Mouse (Mus musculus) heart, postnatal 0 days (tissue): Measurements from ENCODE around the gene Gipc2. TPM values are rescaled to one million over a fixed set of nuclear protein-coding genes. Genes with fewer than 3 reads are reported as not detected.

Source experiments
- ATAC-seq: fragments of 200-750 bp; cut with Nextera tagmentation; 2 replicates; pipeline ENCODE4 v1.8.0; 2017; ENCODE audit warnings: low read depth, moderate number of reproducible peaks, moderate library complexity; ENCODE audit not compliant: insufficient read depth
- DNase-seq: peaks from one replicate; pipeline ENCODE4 v3.0.0-alpha.2; 2016; ENCODE audit warnings: low spot score
- H3K27ac ChIP-seq: fragments of 300-500 bp; sonication (generic); 2 replicates; pipeline ENCODE4 v1.5.1; 2014; ENCODE audit warnings: low read depth, mild to moderate bottlenecking
- H3K27me3 ChIP-seq: fragments of 300-500 bp; sonication (generic); 2 replicates; pipeline ENCODE4 v1.6.1; 2014; ENCODE audit warnings: low read length, mixed read lengths; ENCODE audit not compliant: control insufficient read depth, insufficient read depth
- H3K36me3 ChIP-seq: fragments of 300-500 bp; sonication (generic); replicated peaks from 2 replicates; pipeline ENCODE4 v1.6.1; 2014; ENCODE audit warnings: low read length, mixed read lengths; ENCODE audit not compliant: control insufficient read depth, insufficient read depth
- H3K4me1 ChIP-seq: fragments of 300-500 bp; sonication (generic); 2 replicates; pipeline ENCODE4 v1.6.1; 2014; ENCODE audit warnings: antibody characterized with exemption; ENCODE audit not compliant: control insufficient read depth, insufficient read depth
- H3K4me2 ChIP-seq: fragments of 300-500 bp; sonication (generic); 2 replicates; pipeline ENCODE4 v1.6.1; 2014; ENCODE audit warnings: low read depth, mild to moderate bottlenecking, low read length, moderate library complexity
- H3K4me3 ChIP-seq: fragments of 300-500 bp; sonication (generic); 2 replicates; pipeline ENCODE4 v1.5.1; 2014; ENCODE audit warnings: low read depth, low read length
- H3K9ac ChIP-seq: fragments of 300-500 bp; sonication (generic); replicated peaks from 2 replicates; pipeline ENCODE4 v1.6.1; 2014; ENCODE audit warnings: low read depth, low read length, mixed read lengths
- H3K9me3 ChIP-seq: fragments of 300-500 bp; sonication (generic); replicated peaks from 2 replicates; pipeline ENCODE4 v1.6.1; 2016; ENCODE audit warnings: low read length; ENCODE audit not compliant: control insufficient read depth
- CTCF ChIP-seq: IDR thresholded peaks from 2 replicates; pipeline ENCODE4 v1.5.1; 2016; ENCODE audit warnings: antibody characterized with exemption, control low read depth, low read depth
- EP300 ChIP-seq: IDR thresholded peaks from 2 replicates; pipeline ENCODE4 v1.6.1; 2016; ENCODE audit warnings: antibody characterized with exemption, low read depth
- WGBS: fragments of 180-500 bp; shearing (Covaris S2); extraction: QIAGEN DNeasy Blood & Tissue Kit; methylation state at CpG from one replicate; pipeline ENCODE4 v1.1.7; 2014; 5-methylcytosine and 5-hydroxymethylcytosine counted together
- polyA plus RNA-seq: library from polyadenylated mRNA; unstranded; fragments of >200 nt; fragmentation: Nextera tagmentation; extraction: Ambion mirVana; gene quantifications from 2 replicates; pipeline ENCODE4 v1.2.1, GENCODE M21; 2015
- total RNA-seq: library from RNA; depleted of rRNA; stranded (reverse); fragments of >200 nt; gene quantifications from 2 replicates; pipeline ENCODE4 v1.2.3, GENCODE M21; 2014; ENCODE audit warnings: low replicate concordance

The Gipc2 gene
- total and polyA plus RNA-seq, 2 experiments from 2014 or later = 3.3 TPM; not detected in 1

DNA sequence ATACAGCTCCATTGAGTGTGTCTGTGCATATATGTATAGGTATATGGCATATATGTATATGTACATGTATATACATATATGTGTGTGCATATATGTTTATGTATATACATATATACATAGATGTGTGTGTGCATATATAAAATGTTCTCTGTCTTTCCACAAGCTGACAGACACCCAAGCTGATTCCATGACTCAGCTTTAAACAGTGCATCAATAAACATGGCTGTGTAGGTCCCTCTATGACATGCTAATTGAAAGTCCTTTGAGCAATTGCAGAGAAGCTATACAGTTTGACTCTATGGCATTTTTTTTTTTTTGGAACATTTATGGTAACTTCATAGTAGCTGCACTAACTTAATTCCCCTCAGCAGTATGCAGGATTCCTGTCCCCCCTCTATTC lies 6.7 kb downstream of the Gipc2 start:
- H3K27me3 ChIP-seq = no peaks in the 10 kb centered on the region
- H3K4me2 ChIP-seq = no peak overlapping the region
- no peaks in the 10 kb centered on the region for H3K9me3 ChIP-seq
- H3K36me3 ChIP-seq = no peaks in the 10 kb centered on the region
- no peak overlapping the region for H3K9ac ChIP-seq
- no peak overlapping the region for H3K4me3 ChIP-seq
- no peak overlapping the region for H3K27ac ChIP-seq
- no peak for DNase-seq
- TF ChIP-seq EP300 = no peak
- peaks cover 7% of the 10 kb centered on the region for H3K4me1 ChIP-seq
- no peak for ATAC-seq

DNA sequence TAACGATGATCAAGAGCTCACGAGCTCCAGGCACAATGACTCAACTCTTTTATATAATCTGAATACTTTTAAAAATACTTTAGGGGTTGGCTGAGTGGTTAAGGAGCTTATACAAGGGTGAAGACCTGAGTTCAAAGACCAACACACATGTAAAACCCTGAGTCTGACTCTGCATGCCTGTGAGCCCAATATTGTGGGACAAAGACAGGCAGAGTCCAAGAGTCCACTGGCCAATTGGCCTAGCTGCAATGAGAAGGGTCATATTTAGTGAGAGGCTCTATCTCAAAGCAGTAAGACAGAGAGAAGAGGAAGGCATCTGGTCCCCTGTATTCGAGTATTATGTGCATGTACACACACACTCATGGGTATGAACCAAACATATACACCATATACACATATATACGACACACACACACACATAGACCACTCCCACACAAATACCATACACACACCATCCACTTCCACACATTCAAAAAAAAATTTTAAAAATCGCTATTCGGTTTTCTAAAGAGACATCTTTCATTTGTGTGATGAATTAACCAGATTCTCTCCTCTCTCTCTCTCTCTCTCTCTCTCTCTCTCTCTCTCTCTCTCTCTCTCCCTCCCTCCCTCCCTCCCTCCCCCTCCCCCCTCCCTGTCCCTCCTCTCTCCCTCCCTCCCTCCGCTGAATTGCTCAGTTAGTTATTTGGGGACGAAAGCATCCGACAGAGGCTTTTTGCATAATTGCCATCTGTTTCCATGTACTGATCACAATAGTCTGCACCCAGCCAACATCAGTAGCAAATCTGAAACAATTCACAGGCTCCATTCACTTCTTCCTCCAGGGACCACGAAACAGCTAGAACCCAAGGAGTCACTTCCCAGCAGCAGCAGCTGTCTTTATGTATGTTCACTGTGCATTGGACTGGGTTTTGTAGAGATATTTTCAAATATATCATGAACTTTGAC lies 7.4 kb downstream of the Gipc2 start:
- Histone ChIP-seq H3K4me1 (peaks cover 7% of the 10 kb centered on the region), H3K36me3 (no peaks in the 10 kb centered on the region), H3K9ac (no peak overlapping the region), H3K4me2 (no peak overlapping the region), H3K27ac (no peak overlapping the region), H3K9me3 (no peaks in the 10 kb centered on the region), H3K4me3 (no peak overlapping the region), H3K27me3 (no peaks in the 10 kb centered on the region)
- 82% methylated on average over 10 of the region's 10 CpGs for WGBS
- no peak for DNase-seq
- no peak for TF ChIP-seq EP300
- no peak for ATAC-seq

DNA sequence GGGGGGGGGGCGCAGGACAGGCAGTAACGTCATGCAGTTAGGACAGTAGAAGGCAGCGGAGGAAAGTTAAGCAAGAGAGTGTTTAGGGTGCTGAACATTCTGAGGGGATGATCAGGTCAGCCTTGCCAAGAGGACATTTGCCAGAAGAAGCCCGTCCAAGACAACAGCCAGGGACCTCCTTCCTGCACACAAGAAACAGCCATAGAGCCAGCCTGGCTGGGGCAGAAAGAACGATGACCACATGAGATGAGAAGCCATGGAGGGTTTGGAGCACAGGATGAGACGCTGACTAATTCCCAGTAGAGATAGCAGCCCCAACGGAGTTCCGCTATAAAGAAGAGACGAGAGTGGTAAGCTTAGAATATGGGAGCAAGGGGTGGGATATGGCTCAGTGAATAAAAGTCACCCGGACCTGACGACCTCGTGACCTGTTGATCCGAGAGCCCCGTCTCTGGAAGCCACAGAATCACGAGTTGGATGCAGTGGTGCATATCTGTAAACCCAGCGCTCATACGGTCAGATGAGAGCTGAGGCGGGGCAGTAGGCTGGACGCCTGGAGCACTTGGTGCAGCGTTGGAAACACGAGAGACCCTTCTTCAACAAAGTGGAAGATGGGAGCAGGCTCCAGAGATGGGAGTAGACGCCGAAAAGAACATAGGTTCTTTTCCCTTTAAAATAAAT lies 9.1 kb downstream of the Gipc2 start:
- H3K9me3 ChIP-seq = no peaks in the 10 kb centered on the region
- no peak overlapping the region; the same call in 1 of the 2 replicates for H3K4me2 ChIP-seq
- 69% methylated on average over 23 of the region's 23 CpGs for WGBS
- ATAC-seq (no peak), DNase-seq (no peak)
- H3K27me3 ChIP-seq = no peaks in the 10 kb centered on the region
- H3K36me3 ChIP-seq = no peaks in the 10 kb centered on the region
- peaks cover 11% of the 10 kb centered on the region for H3K4me1 ChIP-seq
- TF ChIP-seq EP300 (no peak), CTCF (no peak)
- no peak overlapping the region for H3K27ac ChIP-seq
- H3K9ac ChIP-seq = no peak overlapping the region
- no peak overlapping the region for H3K4me3 ChIP-seq

DNA sequence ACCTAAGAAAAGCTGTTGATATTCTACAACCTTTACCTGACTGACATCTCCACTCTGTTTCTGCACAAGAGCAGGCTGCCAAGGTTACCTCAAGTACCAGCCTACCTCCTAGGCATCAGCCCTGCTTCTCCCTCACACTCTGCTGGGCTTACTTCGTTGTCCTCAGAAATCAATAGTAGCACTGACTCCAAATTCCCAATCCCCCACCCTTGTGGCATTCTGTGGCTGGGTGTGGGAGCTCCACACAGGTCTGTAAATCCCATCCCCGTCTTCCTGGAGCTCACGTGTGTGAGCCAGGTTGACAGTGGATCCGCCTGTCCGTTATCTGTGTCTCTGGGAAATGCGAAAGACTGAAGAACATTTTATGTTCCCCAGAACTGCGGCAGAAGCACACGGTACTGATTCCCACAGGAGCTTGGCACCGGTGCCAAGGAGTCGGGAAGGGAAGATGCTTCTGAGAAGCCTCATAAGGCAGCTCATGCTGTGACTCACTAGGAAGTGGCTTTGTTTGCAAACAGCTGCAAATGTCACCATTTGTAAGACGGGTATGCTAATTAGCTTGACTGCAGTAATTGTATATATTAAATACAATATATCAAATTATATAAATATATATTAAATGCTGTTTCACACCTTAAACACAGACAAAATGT lies 10.6 kb downstream of the Gipc2 start:
- DNase-seq (no peak), ATAC-seq (no peak)
- H3K9ac ChIP-seq = no peak overlapping the region
- H3K4me3 ChIP-seq = no peak overlapping the region
- H3K36me3 ChIP-seq = no peaks in the 10 kb centered on the region
- no peak overlapping the region for H3K4me2 ChIP-seq
- H3K4me1 ChIP-seq = peaks cover 4% of the 10 kb centered on the region; the same call in 1 of the 2 replicates
- TF ChIP-seq EP300 = no peak
- TF ChIP-seq CTCF = no peak
- 61% methylated on average over 11 of the region's 11 CpGs for WGBS
- no peaks in the 10 kb centered on the region for H3K27me3 ChIP-seq
- no peak overlapping the region for H3K27ac ChIP-seq
- no peaks in the 10 kb centered on the region for H3K9me3 ChIP-seq

DNA sequence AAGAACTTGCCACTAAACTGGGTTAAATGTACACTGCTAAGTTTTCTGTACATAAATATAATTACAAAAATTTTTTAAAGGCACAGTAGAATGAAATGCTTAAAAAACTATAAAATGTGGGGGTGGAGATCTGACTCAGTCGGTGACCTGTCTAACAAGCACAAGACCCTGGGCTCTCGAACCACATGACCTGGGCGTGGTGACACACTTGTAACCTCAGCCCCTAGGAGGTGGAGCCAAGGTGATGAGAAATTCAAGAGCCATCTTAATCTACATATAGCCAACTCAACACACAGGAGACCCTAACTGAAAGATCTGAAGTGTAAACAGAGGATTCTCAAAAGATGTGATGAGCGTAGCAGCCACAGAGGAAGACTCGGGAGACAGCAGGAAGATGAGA lies 11.9 kb downstream of the Gipc2 start:
- Histone ChIP-seq H3K4me3 (no peak overlapping the region), H3K9ac (no peak overlapping the region), H3K9me3 (no peaks in the 10 kb centered on the region), H3K36me3 (no peaks in the 10 kb centered on the region), H3K4me2 (no peak overlapping the region), H3K27ac (no peak overlapping the region), H3K27me3 (no peaks in the 10 kb centered on the region), H3K4me1 (peaks cover 15% of the 10 kb centered on the region)
- ATAC-seq (no peak), DNase-seq (no peak)
- WGBS = 92% methylated on average over 5 of the region's 5 CpGs
- no peak for TF ChIP-seq CTCF
- no peak for TF ChIP-seq EP300
